Mouse (Mus musculus) mouse trophoblast stem cell (cell line): ENCODE measurements at regions not wholly inside any gene's neighbourhood (a gene's known extent, or its start where the extent isn't known, plus 50 kb on each side); places are given as distances from the start of the nearest gene placed in this dataset.
"Not testable (repeated sequence)": the region's sequence is repeated elsewhere in the genome, so short reads cannot be mapped to it uniquely, and the experiment has no call there.

ENCODE experiments used
- in situ Hi-C, 2 experiments: fragments of 300-500 bp; cut with MseI, MboI; formaldehyde crosslinking; loops; 2 replicates in 1 of 2; 3 replicates in 1 of 2; pipeline ENCODE4 v1.15.1; 2025

DNA sequence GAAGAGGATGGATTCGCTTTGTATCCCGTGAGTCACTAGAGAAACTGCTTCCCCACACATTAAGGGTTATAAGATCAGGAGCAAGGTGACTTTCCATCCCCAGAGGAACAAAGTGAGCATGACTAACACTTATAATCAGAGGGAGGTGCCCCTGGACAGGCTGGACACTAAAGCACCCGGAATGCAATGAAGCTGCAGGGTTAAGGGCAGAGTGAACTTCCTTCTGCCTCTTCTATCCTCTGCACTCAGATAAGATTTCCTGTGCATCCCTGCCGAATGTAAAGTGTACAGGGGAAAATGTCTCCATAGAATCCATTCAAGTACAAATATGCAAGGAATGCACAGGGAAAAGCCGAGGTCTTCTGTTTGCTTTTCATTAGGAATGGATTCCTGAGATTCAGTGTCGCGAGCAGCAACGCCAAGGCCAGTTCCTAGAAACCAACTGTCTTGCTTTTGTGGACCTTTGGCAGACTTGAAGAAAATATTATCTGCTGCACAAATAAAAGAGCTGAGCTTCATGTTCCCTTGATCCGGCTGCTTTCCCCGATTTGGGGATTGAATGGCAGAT is 58.5 kb upstream of the Fbxl7 start:
- in situ Hi-C loops, result no loop called here

DNA sequence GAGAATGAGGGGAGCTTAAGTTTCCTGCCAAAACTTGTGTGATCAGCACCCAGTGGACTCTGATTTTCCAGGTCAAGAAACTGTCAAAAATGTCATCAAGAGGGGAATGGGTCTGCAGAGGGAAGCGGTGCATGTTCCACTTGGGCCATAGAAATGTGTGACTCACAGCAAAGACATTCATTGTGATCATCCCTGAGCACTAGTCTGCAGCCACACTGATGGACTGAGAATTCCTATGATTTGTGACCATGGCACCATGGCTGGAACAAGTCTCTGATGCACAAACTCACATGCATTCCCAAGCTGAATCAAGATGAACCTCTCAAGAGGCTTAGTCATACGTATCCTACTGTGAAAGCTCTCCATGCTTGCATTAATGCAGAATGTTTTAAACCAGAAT is 63.6 kb upstream of the Fbxl7 start:
- in situ Hi-C loops, result no loop called here

DNA sequence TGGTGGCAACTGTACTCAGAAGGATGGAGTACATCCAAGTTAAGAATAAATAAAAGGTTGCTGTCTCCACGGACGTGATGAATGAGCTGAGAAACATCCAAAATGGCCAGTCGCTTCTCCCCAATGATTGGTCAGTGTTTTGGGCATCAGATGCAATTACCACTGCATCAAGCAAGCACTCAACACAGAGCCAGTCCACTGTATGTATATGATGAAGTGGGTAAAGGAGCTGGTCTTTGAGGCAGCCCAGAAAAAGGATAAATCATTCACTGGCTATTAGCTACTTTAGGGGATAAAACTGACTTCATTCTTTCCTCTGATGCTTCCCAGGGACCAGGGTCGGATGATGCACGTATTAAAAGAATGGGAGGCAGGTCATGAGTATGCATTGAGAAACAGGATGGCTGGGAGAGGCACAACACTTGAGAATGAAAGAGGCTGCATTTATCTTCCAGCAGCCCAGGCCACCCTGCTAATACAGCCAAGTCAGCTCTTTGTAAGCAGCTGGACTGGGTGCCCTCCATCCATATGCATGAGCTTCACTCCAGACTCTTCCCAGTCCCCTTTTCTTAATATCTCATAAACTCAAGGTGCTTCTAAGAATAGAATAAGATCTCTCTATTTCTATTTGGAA is 73.1 kb upstream of the Fbxl7 start:
- in situ Hi-C loops, result no loop called here

DNA sequence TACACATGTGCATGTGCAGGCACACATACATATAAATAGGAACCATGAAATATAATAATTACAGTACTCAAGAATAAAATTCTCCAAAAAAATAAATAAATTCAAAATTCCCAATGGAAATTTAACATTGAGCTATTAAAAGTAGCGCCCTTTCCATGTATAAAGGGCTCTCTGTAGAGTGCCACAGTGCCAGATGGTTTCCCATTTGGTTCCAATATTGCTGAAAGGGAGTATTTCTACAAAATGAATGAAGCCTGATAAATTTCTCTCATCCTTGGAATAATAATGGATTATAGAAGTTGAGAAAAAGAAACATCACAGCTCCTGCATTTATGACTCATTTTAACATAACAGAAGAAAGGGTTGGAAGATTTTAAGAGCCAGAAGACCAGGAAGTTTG is 75.4 kb upstream of the Fbxl7 start:
- in situ Hi-C loops, result no loop called here

DNA sequence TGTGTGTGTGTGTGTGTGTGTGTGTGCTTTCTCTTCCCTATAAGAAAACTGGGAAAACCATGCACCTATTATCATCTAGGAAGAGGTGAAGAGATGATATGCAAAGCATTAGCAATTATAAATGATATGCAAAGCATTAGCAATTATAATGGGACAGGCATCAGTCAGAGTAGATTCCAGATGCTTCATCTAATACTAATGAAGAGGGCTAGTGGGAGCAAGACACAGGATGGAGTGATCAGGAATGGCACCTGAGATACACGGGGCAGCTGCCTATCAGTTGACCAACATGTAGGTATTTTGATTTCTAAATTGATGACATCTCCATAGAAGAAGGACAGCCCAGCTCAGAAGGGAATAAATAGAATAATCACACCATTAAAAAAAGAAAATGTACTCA is 97.7 kb upstream of the Fbxl7 start:
- in situ Hi-C loops, result no loop called here

DNA sequence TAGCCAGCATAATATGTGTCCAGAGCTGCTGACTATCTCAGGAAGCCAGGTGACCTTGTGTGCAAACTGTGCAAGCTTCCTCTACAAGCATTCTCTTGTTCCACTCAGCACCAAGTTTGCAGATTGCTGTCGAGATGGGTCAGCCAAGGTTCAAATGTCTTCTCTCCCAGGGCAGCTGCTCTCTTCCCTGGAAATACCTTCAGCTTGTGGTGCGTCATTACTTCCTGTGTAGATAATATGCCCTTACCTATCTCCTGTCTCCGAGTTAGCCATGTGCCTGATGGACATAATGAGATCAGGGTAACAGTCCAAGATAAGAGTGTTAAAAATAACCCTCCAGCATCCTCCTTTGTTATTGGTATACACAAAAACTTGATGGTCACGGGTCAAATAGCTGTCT is 113.7 kb upstream of the Fbxl7 start:
- in situ Hi-C loops, result no loop called here

DNA sequence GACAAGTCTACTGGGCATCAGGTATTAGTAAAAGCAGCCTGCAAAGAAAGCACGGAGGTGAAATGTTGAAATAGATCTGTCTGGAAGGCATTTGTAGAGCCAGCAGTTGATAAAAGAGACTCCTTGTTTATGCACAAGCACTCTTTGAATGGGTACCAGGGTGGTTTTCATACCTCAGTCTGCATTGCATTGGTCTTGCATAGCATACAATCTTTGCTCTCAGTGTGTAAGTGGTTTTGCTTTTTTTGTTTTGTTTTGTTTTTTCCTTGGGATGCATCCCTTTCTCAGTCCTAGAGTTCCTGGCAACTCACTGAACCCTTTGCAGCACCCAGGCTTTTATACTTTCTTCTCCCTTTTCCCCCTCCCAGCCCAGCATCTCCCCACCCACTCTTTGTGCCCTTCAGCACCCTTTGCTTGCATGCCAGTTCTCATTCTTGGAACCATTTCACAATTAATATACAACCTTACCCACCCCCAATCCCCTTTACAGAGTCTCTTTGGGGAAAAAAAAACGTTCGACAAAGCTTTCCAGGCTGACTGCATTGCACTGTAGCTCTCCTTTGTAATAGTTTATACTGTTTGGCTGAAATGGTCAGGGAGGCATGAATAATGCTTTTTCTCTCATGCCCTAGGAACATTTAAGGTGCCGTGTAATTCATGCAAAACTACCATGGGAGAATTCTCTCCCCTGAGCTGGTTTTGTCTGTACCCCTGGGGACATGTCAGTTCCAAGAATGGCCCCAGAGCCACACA is 118.7 kb upstream of the Fbxl7 start:
- in situ Hi-C loops, result no loop called here

DNA sequence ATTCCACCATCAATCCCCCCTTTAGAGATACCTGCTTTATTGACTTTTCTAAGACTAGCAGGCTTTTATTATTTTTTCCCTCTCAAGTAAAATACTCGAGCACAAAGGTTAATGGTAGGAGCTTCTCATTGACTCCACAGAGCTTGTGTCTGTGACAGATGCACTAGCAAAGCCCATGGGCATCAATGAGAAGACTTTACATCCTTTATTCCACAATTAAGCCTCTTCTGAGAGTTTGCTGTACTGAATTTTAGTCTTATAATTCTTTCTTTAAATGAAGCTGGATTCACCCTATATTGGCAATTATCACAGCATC is 119.2 kb upstream of the Fbxl7 start:
- in situ Hi-C loops, result no loop called here

DNA sequence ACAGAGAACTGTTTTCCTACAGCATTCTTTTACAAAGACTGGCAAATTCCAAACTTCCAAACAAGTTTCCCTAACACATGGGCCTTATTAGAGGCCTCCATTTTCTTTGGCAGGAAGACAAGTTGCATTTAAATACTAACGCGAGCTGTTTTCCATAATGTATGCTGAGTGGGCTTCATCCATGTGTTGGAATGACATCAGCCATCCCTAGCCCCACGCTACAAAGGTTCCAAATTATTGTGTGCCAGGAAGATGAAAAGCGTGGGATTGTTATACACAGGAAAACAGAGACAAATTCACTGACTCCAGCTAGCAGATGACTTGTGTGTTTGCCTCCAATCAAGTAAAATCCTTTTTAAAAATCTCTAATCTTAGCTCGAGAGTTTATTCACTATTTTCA is 125.1 kb upstream of the Fbxl7 start:
- in situ Hi-C loops, result no loop called here

DNA sequence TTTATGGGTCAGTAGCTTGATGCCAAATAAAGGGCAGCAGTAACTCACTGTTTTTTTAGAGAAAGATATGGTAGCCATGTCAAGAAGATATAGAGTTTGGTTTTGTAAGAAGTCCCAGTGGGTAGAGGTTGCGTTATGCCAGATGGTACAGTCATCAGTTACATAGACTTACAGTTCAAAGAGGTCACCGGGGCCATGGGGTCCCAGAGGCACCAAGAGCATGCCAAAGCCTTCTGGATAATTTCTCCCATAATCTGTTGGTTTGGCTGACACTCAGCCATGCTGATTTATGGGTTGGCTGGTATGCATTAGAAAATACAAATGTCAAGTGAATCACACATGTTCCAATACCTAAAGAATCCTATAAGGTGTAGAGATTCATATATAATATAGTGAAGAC is 137.9 kb upstream of the Fbxl7 start:
- in situ Hi-C loops, result no loop called here

DNA sequence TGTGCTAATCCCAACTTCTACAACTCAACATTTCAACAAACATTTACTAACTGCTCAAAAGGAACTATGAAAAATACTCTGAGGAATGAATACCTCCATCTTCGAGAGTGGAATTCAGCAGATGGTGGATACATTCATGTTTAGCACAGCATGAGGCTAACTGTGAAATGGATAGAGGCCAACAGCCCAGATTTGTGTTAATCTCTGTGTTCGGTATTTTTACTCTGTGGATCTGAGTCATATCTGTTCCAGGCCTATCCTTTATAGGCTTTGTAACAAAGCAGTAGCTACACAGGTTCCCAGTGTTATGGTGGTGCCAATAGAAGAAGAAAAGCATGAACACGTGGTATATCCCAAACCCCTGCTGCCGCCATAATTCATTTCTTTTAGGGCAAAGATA is 148.4 kb upstream of the Fbxl7 start:
- in situ Hi-C loops, result no loop called here

DNA sequence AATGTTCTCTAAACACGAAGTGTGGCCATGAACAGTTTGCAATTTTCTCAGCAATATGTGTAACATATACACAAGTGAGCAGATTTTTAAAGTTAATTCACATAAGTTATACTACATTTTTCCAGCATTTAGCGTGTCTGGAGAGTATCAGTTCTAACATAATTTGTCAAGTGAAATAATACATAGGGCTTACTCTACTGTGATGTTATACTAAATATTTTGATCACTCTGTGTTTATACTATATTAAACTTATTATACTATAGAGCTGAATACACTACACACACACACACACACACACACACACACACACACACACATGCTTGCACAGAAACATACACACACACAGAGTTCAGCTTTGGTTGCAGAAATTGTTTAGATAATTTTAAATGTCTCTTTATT is 155.3 kb upstream of the Fbxl7 start:
- in situ Hi-C loops, result no loop called here

DNA sequence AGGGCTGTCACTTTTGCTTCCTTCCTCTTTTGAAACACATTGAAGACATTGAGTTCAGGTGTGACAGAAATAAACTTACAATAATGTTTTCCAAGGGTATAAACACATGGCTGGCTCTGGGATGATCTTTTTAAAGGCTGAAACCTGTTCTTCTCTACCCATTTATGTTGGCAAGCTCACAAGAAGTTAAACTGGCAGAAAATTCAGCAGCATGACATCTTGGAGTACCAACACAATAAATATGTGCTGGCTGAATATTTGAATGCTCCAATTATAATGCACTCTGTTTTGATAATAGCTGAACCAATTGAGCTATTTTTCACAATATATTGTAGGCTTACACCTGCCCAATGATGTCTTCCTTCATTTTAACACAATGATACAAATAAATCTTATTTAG is 168.1 kb upstream of the Fbxl7 start:
- in situ Hi-C loops, result no loop called here

DNA sequence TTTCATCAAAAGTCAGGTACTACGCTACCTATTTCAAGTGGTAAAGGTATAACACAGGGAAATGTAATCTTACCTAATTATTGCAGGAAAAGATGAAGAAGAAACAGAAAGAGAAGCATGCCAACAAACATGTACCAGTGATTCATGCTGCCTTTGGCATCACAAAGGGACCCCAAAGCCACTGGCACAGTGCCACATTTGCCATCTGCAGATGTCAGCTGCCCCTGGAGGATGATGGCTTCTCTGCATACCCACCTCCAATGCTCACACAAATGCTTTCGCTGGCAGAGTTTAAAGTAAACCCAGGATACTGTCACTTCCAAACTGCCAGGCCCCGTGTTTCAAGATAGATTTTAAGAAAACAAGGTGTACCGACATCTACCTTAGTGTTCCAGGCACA is 168.6 kb upstream of the Fbxl7 start:
- in situ Hi-C loops, result no loop called here

DNA sequence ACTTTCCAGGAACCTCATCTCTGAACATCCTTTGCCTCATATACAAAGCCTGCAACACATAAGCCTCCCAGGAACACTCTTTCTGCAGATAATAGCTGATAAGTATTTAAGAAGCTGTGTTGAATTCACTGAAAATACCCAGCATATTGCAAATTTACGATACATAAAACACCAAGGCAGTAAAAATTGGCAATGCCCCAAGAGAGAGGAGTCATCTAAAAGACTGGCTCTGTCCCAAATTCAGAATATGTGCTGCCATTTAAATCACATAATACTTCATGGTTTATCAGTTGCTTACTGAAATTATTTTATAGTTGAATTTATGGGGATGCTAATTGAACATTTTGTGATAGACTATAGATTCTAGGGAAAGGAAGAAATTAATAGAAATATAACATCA is 172.3 kb upstream of the Fbxl7 start:
- in situ Hi-C loops, result no loop called here

DNA sequence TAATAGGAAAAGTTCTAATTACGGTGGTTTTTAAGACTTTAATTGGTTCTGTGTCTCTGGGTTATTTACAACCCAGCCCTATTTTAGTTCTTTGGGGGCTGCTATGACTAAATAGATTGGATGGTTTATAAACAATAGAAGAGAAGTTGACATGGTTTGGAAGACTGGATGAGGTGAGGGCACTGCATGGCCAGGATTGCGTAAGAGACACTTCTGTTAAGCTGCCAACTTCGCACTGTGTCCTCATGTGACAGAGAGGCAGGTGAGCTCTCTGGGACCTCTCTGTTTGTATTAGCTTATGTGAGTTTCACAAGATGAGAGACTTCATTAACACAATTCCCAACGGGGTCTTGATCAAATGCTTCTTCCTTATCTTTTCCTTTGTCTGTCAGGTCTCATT is 182.5 kb upstream of the Fbxl7 start:
- in situ Hi-C loops, result no loop called here

DNA sequence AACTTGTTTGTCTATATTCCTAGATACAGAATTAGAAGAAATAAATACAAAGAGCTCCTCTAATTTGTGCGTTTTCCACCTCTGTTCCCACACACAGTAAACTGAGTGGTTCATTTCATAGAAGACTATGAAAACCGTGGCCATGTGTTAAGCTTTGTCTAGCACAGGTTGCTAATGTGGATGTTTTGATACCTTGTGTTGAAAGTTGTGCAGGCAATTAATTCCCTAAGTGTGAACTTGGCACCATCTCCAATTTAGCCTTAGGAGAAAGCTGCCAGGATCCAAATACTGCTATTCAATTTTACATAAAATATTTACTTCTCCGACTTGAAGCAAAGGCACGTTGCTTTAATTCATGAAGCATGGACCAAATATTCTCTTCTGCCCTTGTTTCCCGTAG is 187.4 kb upstream of the Fbxl7 start:
- in situ Hi-C loops, result no loop called here

DNA sequence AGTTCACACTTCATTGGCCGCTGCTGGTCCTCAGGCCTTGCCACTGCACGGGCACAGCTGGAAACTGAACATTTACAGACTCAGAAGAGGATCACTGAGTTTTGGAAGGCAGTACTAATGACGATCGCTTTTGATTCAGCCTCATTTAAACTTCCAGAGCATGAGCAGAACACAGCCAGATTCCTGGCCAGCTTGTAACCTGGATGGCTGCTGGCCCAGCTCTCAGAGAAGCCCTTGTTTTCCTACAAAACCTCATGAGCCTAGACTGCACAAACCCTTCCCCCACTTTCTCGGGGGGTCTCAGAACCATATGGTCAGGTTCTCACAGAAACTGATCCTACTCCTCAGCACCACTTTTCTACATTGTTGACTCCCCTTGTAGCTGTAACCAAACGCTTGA is 188.2 kb upstream of the Fbxl7 start:
- in situ Hi-C loops, result no loop called here

DNA sequence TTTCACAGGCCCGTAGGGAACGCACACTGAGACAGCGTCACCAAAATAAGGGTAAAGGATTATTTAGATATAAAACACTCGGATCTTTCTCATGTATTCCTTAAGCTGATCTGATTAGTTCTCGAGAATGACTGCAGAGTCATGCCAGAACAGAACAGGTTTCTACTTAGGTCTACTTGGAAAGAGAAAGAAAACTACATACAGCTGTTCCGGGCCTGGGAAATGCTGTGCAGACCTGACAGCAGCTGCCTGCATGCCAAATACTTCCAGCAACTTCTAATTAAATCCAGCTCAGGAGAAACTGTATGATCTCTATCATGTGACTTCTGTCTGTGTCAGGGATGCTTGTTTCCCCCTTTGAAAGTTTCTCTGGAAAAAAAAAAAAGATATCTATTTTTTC is 193.8 kb upstream of the Fbxl7 start:
- in situ Hi-C loops, result no loop called here

DNA sequence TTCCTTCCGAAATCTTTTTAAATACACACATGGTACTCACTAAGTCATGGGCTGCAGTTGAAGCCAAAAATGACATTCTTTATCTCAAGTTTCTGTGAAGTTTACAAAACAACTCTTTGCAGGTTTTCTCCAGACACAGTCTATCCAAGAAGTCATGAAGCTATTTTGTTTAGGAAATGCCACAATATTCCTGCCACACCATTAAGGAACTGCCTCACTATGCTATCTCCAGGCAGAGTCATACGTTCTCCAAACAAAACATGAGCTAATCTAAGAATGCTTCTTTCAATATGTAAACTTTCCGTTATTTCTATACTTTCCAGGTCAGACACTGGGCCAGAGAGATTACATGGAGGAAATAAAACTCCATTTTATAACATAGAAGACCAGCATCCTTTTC is 198.7 kb upstream of the Fbxl7 start:
- in situ Hi-C loops, result no loop called here

DNA sequence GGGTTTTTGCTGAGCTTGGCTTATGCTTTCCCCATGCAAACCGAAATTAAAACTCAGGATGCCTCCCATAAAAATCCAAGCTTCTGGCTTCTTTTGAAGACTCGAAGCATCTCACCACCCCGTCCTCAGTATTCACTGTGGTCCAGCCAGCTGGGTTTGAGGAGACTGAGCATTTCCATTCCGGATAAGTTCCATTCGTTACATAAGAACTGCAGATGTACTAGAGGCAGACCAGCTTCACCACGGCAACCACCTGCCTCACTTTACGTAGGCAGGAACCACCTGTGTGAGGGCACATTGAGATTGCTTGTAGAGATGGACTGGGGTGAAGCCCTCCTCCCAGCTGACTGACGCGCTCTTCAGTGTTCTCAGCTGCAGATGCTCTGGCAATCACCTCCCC is 199.9 kb upstream of the Fbxl7 start:
- in situ Hi-C loops, result no loop called here

DNA sequence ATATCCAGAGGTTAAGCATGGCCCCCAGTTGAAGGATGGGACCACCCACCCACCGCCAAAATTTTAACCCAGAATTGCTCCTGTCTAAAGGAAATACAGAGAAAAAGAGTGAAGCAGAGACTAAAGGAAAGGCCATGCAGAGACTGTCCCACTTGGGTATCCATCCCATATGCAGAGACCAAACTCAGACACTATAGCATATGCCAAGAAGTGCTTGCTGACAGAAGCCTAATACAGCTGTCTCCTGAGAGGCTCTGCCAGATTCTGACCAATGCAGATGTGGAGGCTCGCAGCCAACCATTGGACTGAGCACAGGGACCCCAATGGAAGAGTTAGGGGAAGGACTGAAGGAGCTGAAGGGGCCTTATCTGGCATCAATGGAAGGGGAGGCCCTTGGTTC is 206.2 kb upstream of the Fbxl7 start:
- in situ Hi-C loops, result not testable (repeated sequence)

DNA sequence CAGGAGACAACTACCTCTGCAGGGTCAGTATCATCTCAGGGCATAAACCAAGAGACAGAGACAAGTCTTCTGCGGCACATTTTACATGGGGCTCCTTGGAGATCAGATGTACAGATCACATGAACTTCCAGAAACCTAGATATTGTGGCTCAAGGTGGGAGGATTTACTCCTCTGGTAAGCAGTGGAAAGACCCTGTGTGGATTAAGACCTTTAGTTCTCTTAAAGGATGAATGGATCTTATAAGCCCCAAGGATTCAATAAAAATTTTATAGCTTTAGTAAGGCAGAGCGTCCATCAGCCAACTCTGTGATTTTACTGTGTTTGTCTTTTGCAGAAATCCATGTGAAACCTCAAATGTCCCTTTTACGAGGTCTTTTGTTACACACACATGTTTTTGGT is 213.8 kb upstream of the Fbxl7 start:
- in situ Hi-C loops, result no loop called here

DNA sequence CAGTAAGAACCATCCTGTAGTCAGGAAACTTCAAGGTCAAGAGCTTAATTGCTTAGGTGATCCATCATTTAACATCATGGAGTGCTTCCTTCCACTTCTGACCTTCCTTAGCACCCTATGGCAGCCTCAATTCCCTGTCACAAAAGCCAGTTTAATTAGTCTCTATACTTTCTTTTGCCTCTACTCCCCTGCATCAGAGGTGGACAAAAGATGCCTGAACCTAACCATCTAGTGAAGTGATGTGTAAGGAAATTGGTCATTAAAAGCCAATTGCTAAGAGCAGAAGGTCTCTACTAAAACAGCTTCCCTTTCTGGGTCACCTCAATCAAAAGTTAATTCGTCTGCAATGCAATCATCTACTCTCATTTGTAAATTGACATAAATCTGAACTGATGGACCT is 234.3 kb upstream of the Fbxl7 start:
- in situ Hi-C loops, result no loop called here
